Mouse (Mus musculus): ENCODE data around the gene Gas2. TPM values are rescaled to one million over a fixed set of nuclear protein-coding genes. Genes with fewer than 3 reads are reported as not detected.

Gene Gas2
- polyA plus RNA-seq, 1 experiment from 2014 or later = 109 TPM

- no peak overlapping the region for H3K9ac ChIP-seq (ENCODE audit: low read length)
- 10% methylated on average over 7 of the region's 7 CpGs for WGBS
- no peak overlapping the region for H3K4me3 ChIP-seq (ENCODE audit: low read depth, low read length)
- no peaks in the 10 kb centered on the region for H3K9me3 ChIP-seq (ENCODE audit: control insufficient read depth, low read length)
- ATAC-seq (ENCODE audit: insufficient number of reproducible peaks, low FRiP score, low TSS enrichment, low read depth) = peak; percentile 88
- H3K4me2 ChIP-seq (ENCODE audit: low read depth, severe bottlenecking) = no peak overlapping the region
- H3K27ac ChIP-seq (replicated peaks; ENCODE audit: low read depth, low read length) = no peak overlapping the region
- H3K4me1 ChIP-seq (ENCODE audit: control insufficient read depth, insufficient read depth, low read length) = no peaks in the 10 kb centered on the region
- DNase-seq (ENCODE audit: low spot score) = peak; percentile 46
- no peaks in the 10 kb centered on the region for H3K36me3 ChIP-seq (ENCODE audit: control insufficient read depth, insufficient read depth, low read length)
- no peaks in the 10 kb centered on the region for H3K27me3 ChIP-seq (ENCODE audit: control insufficient read depth, insufficient read depth, low read length)
Measured at GRCm38 (mm10) chr7:51831917-51832316, 29.9 kb upstream of the Gas2 start.

GRCm38 (mm10) chr7:51840515-51840914 is 21.3 kb upstream of the Gas2 start:
- Histone ChIP-seq H3K27ac (replicated peaks; ENCODE audit: low read depth, low read length) (no peak overlapping the region), H3K36me3 (ENCODE audit: control insufficient read depth, insufficient read depth, low read length) (no peaks in the 10 kb centered on the region), H3K9me3 (ENCODE audit: control insufficient read depth, low read length) (no peaks in the 10 kb centered on the region; the same call in 1 of the 2 replicates), H3K4me1 (ENCODE audit: control insufficient read depth, insufficient read depth, low read length) (no peaks in the 10 kb centered on the region), H3K4me2 (ENCODE audit: low read depth, severe bottlenecking) (no peak overlapping the region), H3K9ac (ENCODE audit: low read length) (no peak overlapping the region), H3K4me3 (ENCODE audit: low read depth, low read length) (no peak overlapping the region), H3K27me3 (ENCODE audit: control insufficient read depth, insufficient read depth, low read length) (no peaks in the 10 kb centered on the region)
- DNase-seq (ENCODE audit: low spot score) = no peak
- 87% methylated on average over 7 of the region's 7 CpGs for WGBS
- ATAC-seq (ENCODE audit: insufficient number of reproducible peaks, low FRiP score, low TSS enrichment, low read depth) = no peak

GRCm38 (mm10) chr7:51850877-51851276 is 10.9 kb upstream of the Gas2 start:
- no peak for DNase-seq (ENCODE audit: low spot score)
- Histone ChIP-seq H3K9me3 (ENCODE audit: control insufficient read depth, low read length) (no peaks in the 10 kb centered on the region), H3K4me3 (ENCODE audit: low read depth, low read length) (no peak overlapping the region), H3K27ac (replicated peaks; ENCODE audit: low read depth, low read length) (no peak overlapping the region), H3K36me3 (ENCODE audit: control insufficient read depth, insufficient read depth, low read length) (no peaks in the 10 kb centered on the region), H3K27me3 (ENCODE audit: control insufficient read depth, insufficient read depth, low read length) (no peaks in the 10 kb centered on the region), H3K4me2 (ENCODE audit: low read depth, severe bottlenecking) (no peak overlapping the region), H3K9ac (ENCODE audit: low read length) (no peak overlapping the region), H3K4me1 (ENCODE audit: control insufficient read depth, insufficient read depth, low read length) (no peaks in the 10 kb centered on the region)
- 86% methylated on average over 6 of the region's 6 CpGs for WGBS
- no peak for ATAC-seq (ENCODE audit: insufficient number of reproducible peaks, low FRiP score, low TSS enrichment, low read depth)

- Histone ChIP-seq H3K4me3 (ENCODE audit: low read depth, low read length) (no peak overlapping the region), H3K27me3 (ENCODE audit: control insufficient read depth, insufficient read depth, low read length) (no peaks in the 10 kb centered on the region), H3K4me1 (ENCODE audit: control insufficient read depth, insufficient read depth, low read length) (no peaks in the 10 kb centered on the region), H3K36me3 (ENCODE audit: control insufficient read depth, insufficient read depth, low read length) (no peaks in the 10 kb centered on the region), H3K9me3 (ENCODE audit: control insufficient read depth, low read length) (no peaks in the 10 kb centered on the region), H3K27ac (replicated peaks; ENCODE audit: low read depth, low read length) (no peak overlapping the region), H3K9ac (ENCODE audit: low read length) (no peak overlapping the region), H3K4me2 (ENCODE audit: low read depth, severe bottlenecking) (no peak overlapping the region)
- no peak for DNase-seq (ENCODE audit: low spot score)
- WGBS = 91% methylated on average over 5 of the region's 5 CpGs
- no peak for ATAC-seq (ENCODE audit: insufficient number of reproducible peaks, low FRiP score, low TSS enrichment, low read depth)
Measured at GRCm38 (mm10) chr7:51851890-51852507, 9.8 kb upstream of the Gas2 start.

- ATAC-seq (ENCODE audit: insufficient number of reproducible peaks, low FRiP score, low TSS enrichment, low read depth) = peak; percentile 95
- H3K36me3 ChIP-seq (ENCODE audit: control insufficient read depth, insufficient read depth, low read length) = peaks cover 6% of the 10 kb centered on the region; the same call in 1 of the 2 replicates
- WGBS = under 1% methylated on average over 43 of the region's 43 CpGs
Measured at GRCm38 (mm10) chr7:51862097-51862492, 280 bp downstream of the Gas2 start, which contains the start of gene Fancf. Gene Fancf (minus strand): TSS chr7:51862267.

GRCm38 (mm10) chr7:51862842-51863241 is 1.0 kb downstream of the Gas2 start:
- peak overlapping the region; percentile 69 for H3K9ac ChIP-seq (ENCODE audit: low read length)
- H3K4me2 ChIP-seq (ENCODE audit: low read depth, severe bottlenecking) = peak overlapping the region; percentile 65
- H3K4me3 ChIP-seq (ENCODE audit: low read depth, low read length) = peak overlapping the region; percentile 50
- peaks cover 3% of the 10 kb centered on the region; the same call in 1 of the 2 replicates for H3K36me3 ChIP-seq (ENCODE audit: control insufficient read depth, insufficient read depth, low read length)
- 58% methylated on average over 3 of the region's 3 CpGs for WGBS
- H3K27me3 ChIP-seq (ENCODE audit: control insufficient read depth, insufficient read depth, low read length) = no peaks in the 10 kb centered on the region
- no peaks in the 10 kb centered on the region for H3K9me3 ChIP-seq (ENCODE audit: control insufficient read depth, low read length)
- no peak for DNase-seq (ENCODE audit: low spot score)
- peaks cover 11% of the 10 kb centered on the region for H3K4me1 ChIP-seq (ENCODE audit: control insufficient read depth, insufficient read depth, low read length)
- H3K27ac ChIP-seq (replicated peaks; ENCODE audit: low read depth, low read length) = no peak overlapping the region; the same call in 1 of the 2 replicates
- no peak for ATAC-seq (ENCODE audit: insufficient number of reproducible peaks, low FRiP score, low TSS enrichment, low read depth)

More at GRCm38 (mm10) chr7:51862097-51862492, 280 bp downstream of the Gas2 start, which contains the start of gene Fancf:
- Histone ChIP-seq H3K9ac (ENCODE audit: low read length) (peak within 1 kb of the TSS; percentile 92), H3K4me1 (ENCODE audit: control insufficient read depth, insufficient read depth, low read length) (peaks cover 11% of the 10 kb centered on the region), H3K4me3 (ENCODE audit: low read depth, low read length) (peak within 1 kb of the TSS; percentile 50), H3K4me2 (ENCODE audit: low read depth, severe bottlenecking) (peak within 1 kb of the TSS; percentile 65), H3K9me3 (ENCODE audit: control insufficient read depth, low read length) (no peaks in the 10 kb centered on the region), H3K27me3 (ENCODE audit: control insufficient read depth, insufficient read depth, low read length) (no peaks in the 10 kb centered on the region), H3K27ac (replicated peaks; ENCODE audit: low read depth, low read length) (peak within 1 kb of the TSS; percentile 96)
- peak; percentile 99 for DNase-seq (ENCODE audit: low spot score)

- WGBS = 92% methylated on average over 1 of the region's 1 CpGs
- no peak overlapping the region for H3K4me2 ChIP-seq (ENCODE audit: low read depth, severe bottlenecking)
- peak overlapping the region; percentile 18; the same call in 1 of the 2 replicates for H3K27ac ChIP-seq (replicated peaks; ENCODE audit: low read depth, low read length)
- H3K9me3 ChIP-seq (ENCODE audit: control insufficient read depth, low read length) = no peaks in the 10 kb centered on the region
- H3K4me1 ChIP-seq (ENCODE audit: control insufficient read depth, insufficient read depth, low read length) = peaks cover 11% of the 10 kb centered on the region
- no peaks in the 10 kb centered on the region for H3K27me3 ChIP-seq (ENCODE audit: control insufficient read depth, insufficient read depth, low read length)
- DNase-seq (ENCODE audit: low spot score) = no peak
- H3K4me3 ChIP-seq (ENCODE audit: low read depth, low read length) = no peak overlapping the region
- no peak overlapping the region for H3K9ac ChIP-seq (ENCODE audit: low read length)
- no peak for ATAC-seq (ENCODE audit: insufficient number of reproducible peaks, low FRiP score, low TSS enrichment, low read depth)
- H3K36me3 ChIP-seq (ENCODE audit: control insufficient read depth, insufficient read depth, low read length) = 0 out of 2 replicates have a peak, but pooled peaks cover 2% of the 10 kb centered on the region
Measured at GRCm38 (mm10) chr7:51865336-51865735, 3.5 kb downstream of the Gas2 start.

- no peak overlapping the region for H3K4me3 ChIP-seq (ENCODE audit: low read depth, low read length)
- H3K36me3 ChIP-seq (ENCODE audit: control insufficient read depth, insufficient read depth, low read length) = no peaks in the 10 kb centered on the region
- H3K4me1 ChIP-seq (ENCODE audit: control insufficient read depth, insufficient read depth, low read length) = peaks cover 3% of the 10 kb centered on the region; the same call in 1 of the 2 replicates
- no peaks in the 10 kb centered on the region for H3K27me3 ChIP-seq (ENCODE audit: control insufficient read depth, insufficient read depth, low read length)
- H3K27ac ChIP-seq (replicated peaks; ENCODE audit: low read depth, low read length) = no peak overlapping the region
- no peak overlapping the region for H3K9ac ChIP-seq (ENCODE audit: low read length)
- no peaks in the 10 kb centered on the region for H3K9me3 ChIP-seq (ENCODE audit: control insufficient read depth, low read length)
- H3K4me2 ChIP-seq (ENCODE audit: low read depth, severe bottlenecking) = no peak overlapping the region
- ATAC-seq (ENCODE audit: insufficient number of reproducible peaks, low FRiP score, low TSS enrichment, low read depth) (no peak), DNase-seq (ENCODE audit: low spot score) (no peak)
- 88% methylated on average over 1 of the region's 1 CpGs for WGBS
Measured at GRCm38 (mm10) chr7:51867983-51868382, 6.2 kb downstream of the Gas2 start.

Measured in limb, embryonic 11.5 days (tissue).